Mouse (Mus musculus) left cerebral cortex, adult 8-10 months (tissue): ENCODE results near the gene Sipa1l3. TPM values are rescaled to one million over a fixed set of nuclear protein-coding genes. Genes with fewer than 3 reads are reported as not detected.

Source experiments
- DNase-seq, 2 experiments: peaks; one replicate each; pipeline ENCODE4 v3.0.0; 2022; ENCODE audit warnings: low spot score in 2 of 2
- total RNA-seq, 4 experiments: library from RNA; stranded (reverse); gene quantifications; 2 replicates each; pipeline ENCODE4 v1.2.4; 2022

Sipa1l3 gene
- total RNA-seq, 4 experiments from 2014 or later: 55.2 to 64.7 (median 57.8) TPM

- DNase-seq: no peak
Measured at GRCm38 (mm10) chr7:29480590-29481344, 37.7 kb downstream of the Sipa1l3 start.

- no peak for DNase-seq
Measured at GRCm38 (mm10) chr7:29480183-29480582, 38.3 kb downstream of the Sipa1l3 start.

DNA sequence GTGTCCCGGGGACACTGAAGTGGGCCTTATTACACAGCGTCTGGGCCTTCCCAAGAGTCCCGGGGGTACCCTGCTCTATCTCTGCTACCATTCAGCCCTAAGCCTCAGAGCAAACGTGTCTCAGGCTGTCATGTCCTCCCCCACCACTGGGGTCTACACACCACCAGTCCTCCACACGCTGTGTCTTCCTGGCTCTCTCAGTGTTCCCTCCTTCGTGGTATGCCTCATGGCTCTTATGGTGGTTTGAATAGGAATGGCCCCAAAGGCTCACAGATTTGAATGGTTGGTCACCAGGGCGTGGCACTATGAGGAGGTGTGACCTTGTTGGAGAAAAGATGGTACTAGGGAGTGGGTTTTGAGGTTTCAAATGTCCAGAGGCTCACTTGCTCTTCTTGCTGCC, 43.4 kb downstream of the Sipa1l3 start:
- DNase-seq: no peak

DNA sequence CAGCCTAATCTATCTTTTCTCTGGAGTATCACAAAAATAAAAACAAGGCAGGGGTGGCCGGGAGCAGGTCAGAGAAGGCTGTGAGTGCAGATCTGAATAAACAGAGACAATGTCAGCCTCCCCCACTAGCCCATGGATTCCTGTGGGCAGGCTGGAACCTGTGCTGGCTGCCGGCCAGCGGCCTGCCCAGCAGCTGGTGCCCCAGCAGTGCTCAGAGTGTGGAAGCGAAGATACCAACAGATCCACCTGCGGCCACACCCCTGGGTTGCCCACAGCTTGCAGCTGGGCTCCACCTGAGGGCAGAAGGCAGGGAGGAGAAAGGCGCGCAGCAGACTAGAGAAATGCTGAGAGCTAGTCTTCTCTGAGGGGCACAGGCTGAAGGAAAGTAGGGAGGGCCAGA, 47.1 kb downstream of the Sipa1l3 start:
- DNase-seq: no peak

DNA sequence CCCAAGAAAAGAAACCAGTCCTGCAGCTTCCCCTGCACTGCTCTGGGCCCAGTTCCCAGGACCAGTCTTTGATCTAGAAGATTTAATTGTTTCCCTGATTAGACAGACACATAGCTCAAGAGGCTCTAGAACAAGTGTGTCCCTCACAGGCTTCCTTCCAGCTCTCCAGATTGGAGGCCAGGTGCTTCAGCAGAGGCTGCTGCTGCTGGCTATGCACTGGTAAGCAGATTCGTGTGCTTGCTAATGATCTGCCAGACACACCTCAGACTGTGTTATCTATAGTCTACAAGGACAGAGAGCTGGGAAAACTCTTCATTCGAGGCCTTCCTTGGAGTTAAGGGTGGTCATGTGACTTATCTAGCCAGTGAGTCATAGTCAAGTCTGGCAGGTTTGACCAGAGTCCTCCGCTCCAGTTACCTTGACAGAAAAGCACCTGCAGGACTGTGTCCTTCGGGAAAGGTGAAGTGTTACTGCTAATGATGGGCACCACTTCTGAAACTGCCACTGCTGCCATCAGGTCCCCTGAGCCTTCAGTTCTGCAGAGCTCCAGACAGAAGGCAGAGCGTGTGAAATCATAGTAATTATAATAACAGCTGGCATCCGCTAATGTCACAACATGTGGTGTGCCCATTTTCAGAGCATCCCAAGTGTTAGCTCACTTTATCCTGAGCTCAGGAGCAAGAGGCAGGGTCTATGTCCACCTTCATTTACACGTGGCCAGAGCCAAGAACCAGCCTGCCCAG, 48.7 kb downstream of the Sipa1l3 start:
- no peak for DNase-seq

DNA sequence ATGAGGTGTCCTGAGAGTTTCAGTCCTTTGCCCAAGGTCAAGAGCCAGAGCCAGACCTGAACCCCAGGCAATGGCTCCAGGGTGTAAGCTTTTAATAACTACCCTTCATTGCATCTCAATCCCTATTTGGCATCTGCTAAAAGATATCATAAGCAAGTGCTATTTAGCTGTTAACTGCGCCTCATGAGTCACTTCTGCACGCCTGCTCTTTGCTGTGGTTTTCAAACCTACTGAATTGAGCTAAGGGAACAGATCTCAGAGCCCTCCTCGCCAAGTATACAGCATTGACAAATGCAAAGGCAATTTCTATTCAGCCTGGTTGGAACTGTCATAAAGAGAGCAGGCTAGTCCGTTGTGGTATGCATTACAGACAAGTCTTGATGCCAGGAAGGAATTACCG, 49.8 kb downstream of the Sipa1l3 start:
- DNase-seq: no peak

- no peak for DNase-seq
Measured at GRCm38 (mm10) chr7:29466585-29466984, 51.9 kb downstream of the Sipa1l3 start.

GRCm38 (mm10) chr7:29465736-29466135, 52.7 kb downstream of the Sipa1l3 start:
- no peak for DNase-seq

GRCm38 (mm10) chr7:29462820-29463219, 55.6 kb downstream of the Sipa1l3 start:
- no peak for DNase-seq

- no peak for DNase-seq
Measured at GRCm38 (mm10) chr7:29462178-29462577, 56.3 kb downstream of the Sipa1l3 start.

DNA sequence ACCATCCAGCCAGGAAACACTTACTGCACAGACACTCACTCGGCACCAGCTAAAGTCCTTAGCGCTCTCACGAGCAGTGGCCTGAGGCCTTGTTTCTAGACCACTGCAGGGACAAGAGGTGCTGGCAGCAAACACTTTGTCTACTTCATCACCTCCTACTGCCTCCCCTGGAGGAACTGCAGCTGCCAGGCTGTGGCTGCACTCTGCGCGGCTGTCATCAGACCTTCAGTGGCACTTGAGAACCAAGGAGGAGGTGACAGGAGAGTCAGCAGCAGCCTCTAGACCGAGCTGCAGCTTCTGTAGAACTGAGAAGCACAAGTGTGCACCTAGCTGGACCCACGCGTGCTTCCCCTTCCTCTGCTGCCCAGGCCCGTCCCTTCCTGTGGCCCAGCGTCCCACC, 56.9 kb downstream of the Sipa1l3 start:
- DNase-seq: no peak

DNA sequence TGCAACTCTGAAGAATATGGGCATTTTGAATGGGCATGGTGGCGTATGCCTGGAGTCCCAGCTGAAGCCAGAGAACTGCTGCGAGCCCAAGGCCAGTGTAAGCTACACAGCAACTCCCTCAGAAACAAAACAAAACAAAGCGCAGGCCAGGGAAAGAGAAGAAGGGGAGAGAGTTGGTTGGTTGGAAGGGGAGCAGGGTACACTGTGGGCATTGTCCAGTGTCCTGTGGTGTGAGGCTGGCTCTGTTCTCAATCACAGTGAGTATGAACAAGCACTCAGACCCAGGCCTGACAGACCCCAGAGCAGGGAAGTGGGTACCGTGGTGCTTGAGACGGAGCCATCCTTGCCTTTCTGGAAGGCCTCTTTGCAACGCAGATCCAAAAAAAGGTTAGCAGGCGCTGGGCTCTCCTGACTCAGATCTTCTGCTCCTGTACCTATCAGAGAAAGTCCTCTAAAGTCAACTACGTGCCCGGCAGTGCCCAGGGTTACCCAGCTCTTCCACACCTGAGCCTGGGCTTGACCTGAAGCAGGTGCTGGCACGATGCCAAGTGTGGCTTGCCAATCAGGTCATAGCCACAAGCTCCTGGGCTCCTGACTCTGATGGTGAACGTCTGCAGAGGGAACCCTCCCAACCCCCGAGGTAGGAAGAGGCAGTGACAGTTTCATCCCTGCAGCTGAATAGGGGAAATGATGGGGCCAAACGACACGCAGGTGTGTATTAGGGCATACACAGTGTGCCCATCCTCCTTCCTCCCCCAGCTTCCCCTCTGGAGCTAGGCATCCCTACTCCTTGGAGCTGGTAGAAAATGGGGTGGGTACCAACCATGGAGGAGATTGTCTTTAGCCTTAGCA, 59.3 kb downstream of the Sipa1l3 start:
- no peak for DNase-seq

DNA sequence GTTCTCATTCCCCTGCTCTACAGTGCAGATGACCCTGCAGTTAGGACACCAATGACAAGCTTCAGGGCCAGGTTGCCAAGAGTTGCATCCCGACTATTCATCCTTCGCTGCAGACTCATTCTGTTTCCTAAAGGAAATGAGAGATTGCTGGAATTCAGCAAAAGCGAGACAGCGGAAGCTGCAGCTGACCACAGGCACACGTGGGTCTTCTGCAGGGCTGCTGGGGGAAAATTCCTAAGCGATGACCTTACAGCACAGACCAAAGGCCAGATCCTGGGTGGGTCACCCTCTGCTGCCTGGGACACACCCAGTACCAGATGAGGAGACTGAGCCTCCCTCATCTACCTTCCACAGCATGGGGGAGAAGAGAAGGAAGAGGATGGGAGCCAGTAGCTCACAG, 60.7 kb downstream of the Sipa1l3 start:
- no peak for DNase-seq

GRCm38 (mm10) chr7:29456716-29457115, 61.7 kb downstream of the Sipa1l3 start:
- DNase-seq: no peak

GRCm38 (mm10) chr7:29455591-29455990, 62.9 kb downstream of the Sipa1l3 start:
- no peak for DNase-seq

GRCm38 (mm10) chr7:29454965-29455364, 63.5 kb downstream of the Sipa1l3 start:
- DNase-seq: no peak

GRCm38 (mm10) chr7:29452991-29453741, 65.3 kb downstream of the Sipa1l3 start:
- peak in 1 of 2 experiments; percentile 41 for DNase-seq

DNA sequence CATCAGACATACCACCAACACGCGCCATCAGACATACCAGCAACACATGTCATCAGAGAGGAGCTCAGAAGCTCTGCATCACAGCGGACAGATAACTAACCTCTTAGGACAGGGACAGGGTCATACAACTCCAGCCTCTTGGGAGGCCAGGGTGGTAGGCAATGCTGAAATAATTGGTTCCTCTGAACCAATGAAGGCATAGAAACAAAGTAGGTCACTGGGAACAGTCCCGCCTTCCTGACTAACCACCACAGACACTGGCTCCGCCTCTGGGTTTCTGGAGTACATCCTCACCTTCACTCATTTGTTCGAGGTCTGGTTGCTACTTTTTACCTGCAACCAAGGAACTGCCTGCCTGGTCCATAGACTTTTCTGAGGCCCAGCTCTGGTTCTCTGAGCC, 66.1 kb downstream of the Sipa1l3 start:
- DNase-seq: no peak

- DNase-seq: no peak
Measured at GRCm38 (mm10) chr7:29450175-29450574, 68.3 kb downstream of the Sipa1l3 start.

DNA sequence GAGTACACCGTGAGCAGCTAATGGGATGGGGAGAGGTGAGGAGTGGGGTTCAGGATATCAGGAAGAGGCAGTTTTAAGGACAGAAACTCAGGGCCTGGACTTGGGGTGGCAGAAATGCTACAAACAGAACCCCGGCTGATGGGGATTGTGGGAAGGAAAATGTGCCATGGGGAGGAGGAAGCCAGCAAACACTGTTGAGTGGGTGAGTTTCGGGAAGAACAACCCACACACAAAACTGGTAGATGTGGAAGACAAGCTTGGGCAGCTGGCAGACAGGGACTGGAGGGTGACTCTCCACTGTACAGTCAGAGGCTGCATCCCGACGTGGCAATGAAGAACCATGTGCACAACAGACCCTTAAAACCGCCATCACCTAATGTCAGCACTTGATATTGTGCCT, 69.6 kb downstream of the Sipa1l3 start:
- DNase-seq: peak in 1 of 2 experiments; percentile 40

GRCm38 (mm10) chr7:29447147-29447829, 71.2 kb downstream of the Sipa1l3 start:
- DNase-seq: no peak
